Mouse (Mus musculus) cortical plate, adult 2 months (tissue): Measurements from ENCODE around the gene Alyref2.

Source experiments
- CTCF ChIP-seq: fragments of 200-500 bp; IDR thresholded peaks from 2 replicates; pipeline ENCODE4 v1.5.1; 2011; ENCODE audit warnings: mild to moderate bottlenecking, control low read depth, low read length; ENCODE audit not compliant: insufficient read depth; ENCODE audit errors: extremely low read depth
- POLR2A ChIP-seq: fragments of 200-500 bp; IDR thresholded peaks from 2 replicates; pipeline ENCODE4 v1.6.1; 2011; ENCODE audit warnings: mild to moderate bottlenecking, low read length, control low read depth; ENCODE audit not compliant: insufficient read depth; ENCODE audit errors: extremely low read depth

GRCm38 (mm10) chr1:171501016-171501610, 2.2 kb upstream of the Alyref2 start:
- TF ChIP-seq CTCF (no peak), POLR2A (no peak)
